Mouse (Mus musculus) adrenal gland, adult 8-10 months (tissue): ENCODE measurements around the gene Zfp428. TPM values are rescaled to one million over a fixed set of nuclear protein-coding genes. Genes with fewer than 3 reads are reported as not detected.

ENCODE experiments used
- DNase-seq: peaks from one replicate; pipeline ENCODE4 v3.0.0; 2022
- total RNA-seq, 4 experiments: library from RNA; stranded (reverse); gene quantifications; 2 replicates each; pipeline ENCODE4 v1.2.4; 2022

The Zfp428 gene
- 1 to 10 TPM; 4.9 to 7.3 (median 5.6) TPM for total RNA-seq

- DNase-seq = peak; percentile 67
Observed at GRCm38 (mm10) chr7:24506838-24507725, at the start of gene Zfp428. Gene Zfp428 (plus strand): TSS chr7:24507006.

- no peak for DNase-seq
Observed at GRCm38 (mm10) chr7:24457726-24458370, 49.0 kb upstream of the Zfp428 start.

GRCm38 (mm10) chr7:24459440-24459839 lies 47.4 kb upstream of the Zfp428 start:
- no peak for DNase-seq

- DNase-seq = no peak
Observed at GRCm38 (mm10) chr7:24459843-24460242, 47.0 kb upstream of the Zfp428 start.

GRCm38 (mm10) chr7:24461376-24462051 lies 45.3 kb upstream of the Zfp428 start:
- peak; percentile 75 for DNase-seq

GRCm38 (mm10) chr7:24462388-24463319 lies 44.2 kb upstream of the Zfp428 start, which contains the start of gene Plaur:
Gene Plaur (plus strand): TSS chr7:24462484.
- peak; percentile 34 for DNase-seq

GRCm38 (mm10) chr7:24466835-24467234 lies 40.0 kb upstream of the Zfp428 start:
- DNase-seq = no peak

- DNase-seq = no peak
Observed at GRCm38 (mm10) chr7:24467886-24468285, 38.9 kb upstream of the Zfp428 start.

GRCm38 (mm10) chr7:24469126-24469525 lies 37.7 kb upstream of the Zfp428 start:
- DNase-seq = no peak

- DNase-seq = peak; percentile 85
Observed at GRCm38 (mm10) chr7:24470356-24470755, 36.5 kb upstream of the Zfp428 start.

GRCm38 (mm10) chr7:24472442-24472841 lies 34.4 kb upstream of the Zfp428 start:
- DNase-seq = no peak

GRCm38 (mm10) chr7:24472937-24473336 lies 33.9 kb upstream of the Zfp428 start:
- DNase-seq = no peak

GRCm38 (mm10) chr7:24473913-24474529 lies 32.8 kb upstream of the Zfp428 start:
- DNase-seq = no peak

- DNase-seq = no peak
Observed at GRCm38 (mm10) chr7:24474811-24475506, 31.8 kb upstream of the Zfp428 start.

- DNase-seq = no peak
Observed at GRCm38 (mm10) chr7:24476338-24476737, 30.5 kb upstream of the Zfp428 start.

- DNase-seq = no peak
Observed at GRCm38 (mm10) chr7:24476856-24477255, 29.9 kb upstream of the Zfp428 start.

GRCm38 (mm10) chr7:24478911-24479310 lies 27.9 kb upstream of the Zfp428 start:
- no peak for DNase-seq

- DNase-seq = no peak
Observed at GRCm38 (mm10) chr7:24479685-24480084, 27.1 kb upstream of the Zfp428 start.

- DNase-seq = no peak
Observed at GRCm38 (mm10) chr7:24480121-24480941, 26.5 kb upstream of the Zfp428 start.

GRCm38 (mm10) chr7:24480986-24481473 lies 25.8 kb upstream of the Zfp428 start:
- DNase-seq = no peak
